Mouse (Mus musculus) liver, adult 2 months (tissue): ENCODE measurements around the gene Oosp3.

Source experiments
- CTCF ChIP-seq: fragments of 200-500 bp; IDR thresholded peaks from 2 replicates; pipeline ENCODE4 v1.5.1; 2011; ENCODE audit warnings: low read depth, low read length, control low read depth
- POLR2A ChIP-seq: fragments of 200-500 bp; IDR thresholded peaks from 2 replicates; pipeline ENCODE4 v1.6.1; 2011; ENCODE audit warnings: low read length, control low read depth; ENCODE audit not compliant: insufficient read depth; ENCODE audit errors: extremely low read depth

DNA sequence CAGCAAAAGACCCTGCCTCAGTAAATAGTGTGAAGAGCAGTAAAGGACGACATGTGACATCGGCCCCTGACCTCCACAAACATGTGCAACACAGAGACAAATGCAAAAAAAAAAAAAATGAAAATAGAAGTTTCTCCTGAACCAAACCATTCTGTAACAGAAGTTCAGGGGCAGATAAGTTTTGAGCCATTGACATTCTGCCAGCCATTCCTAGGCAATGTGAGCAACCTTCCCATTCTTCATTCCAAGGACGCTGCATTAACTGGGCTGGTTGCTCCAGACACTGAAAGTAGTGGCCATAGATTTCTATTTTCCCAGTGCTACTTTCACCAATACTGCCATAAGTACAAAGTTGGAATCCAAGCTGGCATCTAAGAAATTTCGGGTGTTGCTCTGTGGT, 15.6 kb downstream of the Oosp3 start:
- TF ChIP-seq CTCF = no peak
- TF ChIP-seq POLR2A = no peak
